Mouse (Mus musculus): ENCODE data around the gene Pdzd7.
"Not testable (repeated sequence)": the region's sequence is repeated elsewhere in the genome, so short reads cannot be mapped to it uniquely, and the experiment has no call there.

The Pdzd7 gene

DNA sequence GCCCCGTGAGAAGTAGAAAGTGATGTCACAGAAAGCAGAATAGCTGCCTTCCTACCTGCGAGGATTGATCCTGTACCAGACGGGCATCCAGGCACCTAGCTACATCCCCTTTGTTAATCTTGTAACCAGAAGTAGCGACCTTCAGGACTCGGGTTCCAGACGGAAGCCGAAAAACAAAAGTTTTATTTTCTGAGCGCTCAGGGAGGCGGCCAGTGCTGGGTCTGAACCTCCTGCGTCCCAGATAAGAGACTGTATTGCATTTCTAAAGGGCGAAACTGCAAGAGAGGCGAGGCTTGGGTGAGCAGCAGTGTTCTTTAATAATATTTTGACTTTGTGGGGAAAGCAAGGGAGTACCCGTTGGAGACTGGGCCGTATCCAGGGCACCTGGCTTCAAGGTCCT is 13.3 kb upstream of the Pdzd7 start:
- DNase-seq (ENCODE audit: low spot score in 2 of 2) = peak in 1 of 2 experiments; percentile 23

DNA sequence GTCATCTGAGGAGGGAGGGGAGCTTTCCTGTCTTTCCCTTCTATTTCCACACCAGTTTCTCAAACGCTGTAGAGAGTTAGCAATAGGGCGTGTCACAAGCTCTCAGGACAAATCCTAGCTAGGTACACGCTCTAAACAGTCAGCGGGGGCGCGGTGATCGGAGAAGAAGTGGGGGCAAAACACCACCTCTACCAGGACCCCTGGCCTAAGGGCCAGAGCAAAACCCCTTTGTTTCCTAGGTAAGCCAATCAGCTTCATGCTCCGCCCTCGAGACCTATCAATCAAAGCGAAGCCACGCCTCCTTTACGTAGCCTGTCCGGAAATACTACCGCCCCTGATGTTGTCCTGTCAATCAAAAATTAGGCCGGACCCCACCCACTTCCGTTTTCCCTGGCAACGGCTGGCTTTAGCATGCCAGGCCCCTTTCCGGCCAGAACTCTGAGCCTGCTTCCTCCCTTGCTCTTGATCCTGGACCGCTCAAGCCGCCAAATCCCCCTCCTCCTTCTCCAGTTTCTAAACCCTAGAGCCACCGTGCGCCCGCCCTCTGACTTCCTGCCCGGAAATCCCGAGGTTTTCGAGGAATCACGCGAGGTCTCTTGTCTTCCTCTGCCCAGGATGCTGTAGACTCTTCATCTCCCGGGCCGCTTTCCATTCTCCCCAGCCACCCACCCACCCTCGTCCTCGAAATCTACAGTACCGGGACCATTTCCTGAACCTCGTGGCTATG is 12.8 kb upstream of the Pdzd7 start:
- peak; percentile 90 to 92 for DNase-seq (ENCODE audit: low spot score in 2 of 2)

- no peak for DNase-seq (ENCODE audit: low spot score in 2 of 2)
These were observed 12.2 kb upstream of the Pdzd7 start for GRCm38 (mm10) chr19:45057724-45058112.

DNA sequence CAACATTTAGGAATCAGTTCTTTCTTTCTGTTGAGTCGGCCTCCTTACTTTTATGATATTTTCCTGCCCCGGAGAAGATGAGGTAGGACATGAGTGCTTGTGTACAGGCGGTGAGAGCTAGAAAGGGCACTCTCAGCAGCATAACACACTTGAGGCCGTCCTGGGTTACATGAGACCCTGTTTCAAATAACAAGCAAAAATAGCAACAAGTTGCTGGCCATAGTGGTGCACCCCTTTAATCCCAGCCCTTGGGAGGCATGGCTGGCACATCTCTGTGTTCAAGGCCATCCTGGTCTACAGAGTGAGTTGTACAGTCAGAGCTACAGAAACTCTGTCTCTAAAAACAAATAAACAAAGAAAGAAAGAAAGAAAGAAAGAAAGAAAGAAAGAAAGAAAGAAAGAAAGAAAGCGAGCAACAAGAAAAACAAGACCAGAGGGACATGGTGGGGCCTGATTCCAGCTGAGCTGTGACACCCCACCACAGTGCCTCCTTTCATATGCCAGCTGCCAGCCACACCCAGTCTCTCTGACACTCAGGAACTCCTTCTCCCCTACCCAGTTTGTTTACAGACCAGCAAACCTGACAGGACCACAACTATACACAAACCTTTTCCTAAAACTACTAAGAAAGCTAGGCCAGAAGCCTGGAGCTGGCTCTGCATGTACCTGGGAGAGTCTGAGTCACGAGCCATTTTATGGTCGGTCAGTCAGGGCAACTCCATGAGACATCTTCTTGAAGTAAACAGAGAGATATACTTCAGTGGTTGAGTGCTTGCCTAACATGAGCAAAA is 11.6 kb upstream of the Pdzd7 start:
- no peak for DNase-seq (ENCODE audit: low spot score in 2 of 2)

DNA sequence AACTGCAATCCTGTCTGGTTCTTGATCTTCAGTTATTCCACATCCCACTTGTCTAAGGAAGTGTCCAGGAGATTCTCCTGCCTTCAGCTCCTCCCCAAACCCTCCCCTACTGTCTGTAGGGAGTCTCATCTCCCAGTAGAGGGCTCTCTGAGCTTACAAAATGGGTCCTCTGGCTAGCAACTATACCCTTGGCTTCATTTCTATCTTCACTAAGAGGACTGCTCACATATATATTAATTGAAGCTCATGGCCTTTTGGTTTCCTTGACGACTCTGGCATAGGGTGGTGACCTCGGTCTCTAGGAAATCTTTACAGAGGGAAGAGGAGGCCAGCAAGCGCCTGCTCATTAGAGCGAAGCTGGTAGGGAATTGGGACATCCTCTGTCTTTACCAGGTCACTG is 10.8 kb upstream of the Pdzd7 start:
- DNase-seq (ENCODE audit: low spot score in 2 of 2) = no peak

DNA sequence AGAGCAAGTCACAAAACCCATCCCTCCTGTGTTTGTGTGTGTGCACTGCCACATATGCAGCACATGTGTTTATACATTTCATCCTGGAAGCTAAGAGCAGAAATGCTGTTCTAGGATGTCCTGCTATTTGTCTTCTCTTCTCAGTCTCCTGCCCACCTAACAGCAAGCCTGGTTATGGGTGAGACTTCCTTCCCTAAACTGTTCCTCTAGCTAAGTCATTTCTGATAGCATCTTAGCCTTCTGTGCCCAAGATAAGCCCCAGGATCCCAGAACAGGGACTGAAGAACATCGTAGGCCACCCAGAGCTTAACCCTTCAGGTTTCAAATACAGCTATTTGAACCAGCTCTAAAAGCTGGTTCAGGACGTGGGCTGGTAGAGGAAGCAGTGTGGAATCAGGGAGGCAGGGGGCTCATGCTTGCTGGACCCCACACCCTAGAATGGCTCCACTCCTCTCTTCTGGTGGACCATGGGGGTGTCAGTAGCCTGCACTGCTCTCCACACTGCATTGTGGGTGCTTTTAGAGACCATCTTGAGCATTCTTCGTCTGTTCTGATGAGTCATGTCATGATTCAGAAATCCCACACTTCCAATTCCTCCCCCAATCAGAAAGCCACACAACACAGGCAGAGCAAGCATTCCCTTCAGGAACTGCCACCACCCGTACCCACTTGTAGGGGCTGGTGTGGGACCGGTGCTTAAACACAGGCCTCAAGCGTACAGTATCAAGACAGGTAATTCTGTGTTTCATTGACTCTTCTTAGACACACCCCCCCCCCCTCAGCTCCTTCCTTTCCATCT is 9.6 kb upstream of the Pdzd7 start:
- no peak for DNase-seq (ENCODE audit: low spot score in 2 of 2)

- no peak for DNase-seq (ENCODE audit: low spot score in 2 of 2)
These were observed 7.9 kb upstream of the Pdzd7 start for GRCm38 (mm10) chr19:45053451-45053850.

DNA sequence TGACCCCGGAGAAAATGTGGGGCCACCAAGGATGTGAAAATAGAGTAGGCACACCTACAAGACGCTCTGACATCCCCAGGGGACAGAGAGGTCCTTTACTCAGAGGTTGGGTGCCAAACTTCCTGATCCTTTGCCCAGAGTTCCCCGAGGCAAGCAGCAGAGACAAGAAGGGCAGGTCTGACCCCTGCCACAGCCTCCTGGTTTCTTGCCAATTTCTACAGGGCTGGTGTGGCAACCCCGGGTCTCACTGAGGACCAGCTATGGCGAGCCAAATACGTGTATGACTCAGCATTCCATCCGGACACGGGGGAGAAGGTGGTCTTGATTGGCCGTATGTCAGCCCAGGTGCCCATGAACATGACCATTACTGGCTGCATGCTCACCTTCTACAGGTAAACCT is 4.0 kb upstream of the Pdzd7 start:
- DNase-seq (ENCODE audit: low spot score in 2 of 2) = no peak

DNA sequence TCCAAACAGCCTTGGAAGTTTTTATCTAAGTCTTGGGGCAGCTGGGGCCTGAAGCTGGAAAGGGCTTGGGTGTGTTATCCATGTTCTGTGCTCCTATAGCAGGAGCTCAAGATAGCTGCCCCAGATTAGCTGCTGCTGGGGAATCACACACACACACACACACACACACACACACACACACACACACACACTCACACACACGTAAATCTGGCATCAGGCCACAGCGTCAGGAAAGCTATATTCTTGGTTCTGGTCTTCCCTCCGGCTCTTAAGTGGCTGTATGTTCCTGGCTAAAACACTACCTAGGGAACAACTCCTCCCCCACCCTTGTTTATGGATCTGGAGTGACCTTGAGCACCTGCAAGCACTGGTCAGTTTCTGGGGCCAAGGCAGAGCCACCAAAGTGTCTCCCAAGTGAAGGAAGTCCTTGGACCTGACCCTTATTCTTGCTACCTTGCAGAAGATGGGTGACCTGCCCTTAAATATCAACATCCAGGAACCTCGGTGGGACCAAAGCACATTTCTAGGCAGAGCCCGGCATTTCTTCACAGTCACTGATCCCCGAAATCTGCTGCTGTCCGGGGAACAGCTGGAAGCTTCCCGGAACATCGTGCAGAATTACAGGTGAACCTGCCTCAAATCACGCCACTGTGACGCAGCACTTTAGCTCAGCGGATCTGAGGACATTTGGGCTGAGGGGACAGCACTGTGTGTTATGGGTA is 3.3 kb upstream of the Pdzd7 start:
- no peak for DNase-seq (ENCODE audit: low spot score in 2 of 2)

GRCm38 (mm10) chr19:45047935-45048643 is 2.6 kb upstream of the Pdzd7 start:
- DNase-seq (ENCODE audit: low spot score in 2 of 2) = peak in 1 of 2 experiments; percentile 53

- peak; percentile 84 to 91 for DNase-seq (ENCODE audit: low spot score in 2 of 2)
These were observed 2.0 kb upstream of the Pdzd7 start, which contains the start of gene Sfxn3 for GRCm38 (mm10) chr19:45047417-45047934. TSS of gene Sfxn3 (plus strand) at chr19:45047503.

DNA sequence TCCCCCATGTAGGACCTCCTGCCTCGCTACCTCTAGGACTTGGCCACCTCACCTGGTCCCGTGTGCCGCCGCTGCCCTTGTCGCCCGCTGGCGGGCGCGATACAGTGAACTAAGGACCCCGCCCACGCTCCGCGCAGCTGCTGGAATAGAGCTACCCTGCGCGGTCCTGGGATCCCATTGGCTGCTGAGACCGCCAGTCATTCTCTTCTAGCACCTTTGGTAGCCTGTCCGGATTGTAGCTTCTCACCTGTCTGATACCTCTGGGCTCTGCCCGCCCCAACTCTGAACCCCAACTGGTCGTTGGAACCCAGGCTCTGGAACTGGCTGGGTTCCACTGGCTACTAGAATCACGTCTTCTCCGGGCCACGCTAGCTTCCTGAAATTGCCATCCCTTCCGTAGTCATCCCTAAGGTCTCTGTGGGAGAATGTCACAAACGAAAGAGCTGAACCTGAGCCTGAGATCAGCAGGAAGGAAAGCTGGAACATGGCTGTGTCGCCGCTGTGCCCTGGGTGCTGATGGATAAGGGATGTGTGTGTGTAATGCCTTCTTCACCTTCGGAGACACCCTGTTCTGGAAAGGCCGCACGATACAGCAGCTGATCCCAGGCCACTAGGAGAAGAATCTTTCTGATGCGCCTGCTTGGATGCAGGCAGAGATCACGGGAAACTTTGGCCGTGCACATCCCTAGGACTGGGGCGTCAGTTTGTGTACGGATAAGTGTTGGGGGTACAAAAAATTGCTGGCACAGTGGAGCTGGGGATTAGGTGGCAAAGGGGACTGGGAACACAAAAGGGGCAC is 1.2 kb upstream of the Pdzd7 start:
- DNase-seq (ENCODE audit: low spot score in 2 of 2) = peak; percentile 72 to 82

DNA sequence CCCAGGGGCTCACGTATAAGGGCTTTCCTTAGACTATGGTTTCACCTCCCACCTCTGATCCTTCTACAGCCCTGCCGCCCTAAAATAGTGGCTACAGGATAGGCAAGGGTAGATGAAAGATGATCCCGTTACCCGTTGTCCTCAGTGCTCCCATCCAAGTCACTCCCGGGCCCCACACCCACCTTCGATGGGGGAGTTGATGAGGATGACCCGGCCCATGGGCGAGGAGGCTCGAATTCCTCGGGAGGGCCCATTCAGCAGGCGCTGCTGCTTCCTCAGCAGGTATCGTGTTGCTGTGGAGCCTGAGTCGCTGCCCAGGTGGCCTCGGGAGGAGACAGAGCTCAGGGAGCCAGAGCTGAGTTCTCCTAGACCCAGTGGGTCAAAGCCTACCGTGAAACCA is 281 bp downstream of the Pdzd7 start:
- no peak for DNase-seq (ENCODE audit: low spot score in 2 of 2)

GRCm38 (mm10) chr19:45044389-45044927 is 1.1 kb downstream of the Pdzd7 start:
- no peak for DNase-seq (ENCODE audit: low spot score in 2 of 2)

GRCm38 (mm10) chr19:45040214-45040613 is 5.3 kb downstream of the Pdzd7 start:
- DNase-seq (ENCODE audit: low spot score in 2 of 2) = no peak

GRCm38 (mm10) chr19:45038198-45038597 is 7.3 kb downstream of the Pdzd7 start:
- DNase-seq (ENCODE audit: low spot score in 2 of 2) = not testable (repeated sequence)

DNA sequence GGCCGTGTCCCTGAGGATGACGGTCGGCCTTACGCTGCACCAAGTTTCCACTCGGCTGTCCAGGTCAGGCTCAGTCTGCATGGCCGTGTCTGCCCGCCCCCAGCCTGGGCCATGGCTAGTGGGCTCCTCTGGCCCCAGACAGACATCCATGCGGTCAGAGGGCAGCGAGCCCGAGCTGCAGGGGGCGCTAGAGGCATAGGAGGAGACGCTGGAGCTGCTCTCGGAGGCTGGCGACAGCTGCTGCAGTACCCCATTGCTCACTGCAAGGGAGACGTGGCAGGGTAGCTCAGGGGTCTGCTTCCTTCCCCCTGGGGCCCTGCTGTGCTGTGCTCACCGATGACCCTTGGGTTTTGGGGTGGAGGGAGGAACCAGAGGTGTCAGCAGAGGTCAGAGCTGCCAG is 8.7 kb downstream of the Pdzd7 start:
- peak; percentile 66 to 87 for DNase-seq (ENCODE audit: low spot score in 2 of 2)

GRCm38 (mm10) chr19:45032570-45033332 is 12.8 kb downstream of the Pdzd7 start:
- no peak for DNase-seq (ENCODE audit: low spot score in 2 of 2)

DNA sequence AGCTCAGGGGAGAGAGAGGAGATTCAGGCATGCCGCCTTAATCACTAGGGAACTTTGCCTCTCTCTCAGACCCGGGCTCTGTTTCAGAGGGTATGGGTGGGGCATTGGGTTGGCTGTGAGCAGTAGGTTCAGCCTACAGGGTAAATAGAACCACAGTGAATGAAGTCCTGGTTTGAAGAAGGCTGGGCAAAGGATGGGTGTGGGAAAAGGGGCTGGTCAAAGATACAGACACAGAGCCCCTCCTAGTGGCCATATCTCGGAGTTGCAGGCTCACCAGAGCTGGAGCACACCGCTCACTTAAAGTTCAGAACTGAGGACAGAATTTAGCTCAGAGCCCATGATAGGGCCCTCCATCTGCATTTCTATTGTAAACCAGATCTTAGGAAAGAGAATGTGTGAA is 13.7 kb downstream of the Pdzd7 start:
- DNase-seq (ENCODE audit: low spot score in 2 of 2) = peak; percentile 67 to 87
